Mouse (Mus musculus) limb, embryonic 14.5 days (tissue): Measurements from ENCODE around the gene 9530053A07Rik. TPM values are rescaled to one million over a fixed set of nuclear protein-coding genes. Genes with fewer than 3 reads are reported as not detected.
"Not testable (repeated sequence)": the region's sequence is repeated elsewhere in the genome, so short reads cannot be mapped to it uniquely, and the experiment has no call there.

Experiments used
- ATAC-seq: fragments of 200-750 bp; cut with Nextera tagmentation; 2 replicates; pipeline ENCODE4 v1.8.0; 2017; ENCODE audit warnings: low read depth, moderate number of reproducible peaks, moderate TSS enrichment; ENCODE audit not compliant: low FRiP score
- DNase-seq: peaks from one replicate; pipeline ENCODE4 v3.0.0-alpha.2; 2015; ENCODE audit warnings: low spot score
- H3K27ac ChIP-seq: fragments of 300-500 bp; sonication (generic); replicated peaks from 2 replicates; pipeline ENCODE4 v1.5.1; 2014; ENCODE audit warnings: low read depth, mild to moderate bottlenecking, low read length, moderate library complexity, mixed read lengths
- H3K27me3 ChIP-seq: fragments of 300-500 bp; sonication (generic); 2 replicates; pipeline ENCODE4 v1.6.1; 2014; ENCODE audit warnings: low read length, mixed read lengths; ENCODE audit not compliant: control insufficient read depth, insufficient read depth
- H3K36me3 ChIP-seq: fragments of 300-500 bp; sonication (generic); 2 replicates; pipeline ENCODE4 v1.6.1; 2014; ENCODE audit warnings: mild to moderate bottlenecking, low read length, moderate library complexity, mixed read lengths; ENCODE audit not compliant: control insufficient read depth, insufficient read depth
- H3K4me1 ChIP-seq: fragments of 300-500 bp; sonication (generic); 2 replicates; pipeline ENCODE4 v1.6.1; 2014; ENCODE audit warnings: antibody characterized with exemption, low read length, mixed read lengths; ENCODE audit not compliant: control insufficient read depth, insufficient read depth
- H3K4me2 ChIP-seq: fragments of 300-500 bp; sonication (generic); replicated peaks from 2 replicates; pipeline ENCODE4 v1.6.1; 2014; ENCODE audit warnings: low read depth, mild to moderate bottlenecking, low read length, moderate library complexity; ENCODE audit not compliant: severe bottlenecking
- H3K4me3 ChIP-seq: fragments of 300-500 bp; sonication (generic); replicated peaks from 2 replicates; pipeline ENCODE4 v1.5.1; 2014; ENCODE audit warnings: low read length
- H3K9ac ChIP-seq: fragments of 300-500 bp; sonication (generic); 2 replicates; pipeline ENCODE4 v1.6.1; 2014; ENCODE audit warnings: mild to moderate bottlenecking, low read depth, low read length, moderate library complexity; ENCODE audit not compliant: severe bottlenecking
- H3K9me3 ChIP-seq: fragments of 300-500 bp; sonication (generic); 2 replicates; pipeline ENCODE4 v1.6.1; 2016; ENCODE audit warnings: low read length; ENCODE audit not compliant: control insufficient read depth
- POLR2A ChIP-seq: fragments of 200-500 bp; IDR thresholded peaks from 2 replicates; pipeline ENCODE4 v1.8.0; 2012; ENCODE audit warnings: inconsistent platforms, mild to moderate bottlenecking, moderate library complexity, borderline replicate concordance; ENCODE audit not compliant: insufficient read depth, insufficient read length; ENCODE audit errors: extremely low read depth
- WGBS: fragments of 180-500 bp; shearing (Covaris S2); extraction: QIAGEN DNeasy Blood & Tissue Kit; methylation state at CpG from one replicate; pipeline ENCODE4 v1.1.7; 2014; 5-methylcytosine and 5-hydroxymethylcytosine counted together
- polyA plus RNA-seq, 2 experiments: library from polyadenylated mRNA; depleted of rRNA in 1 of 2; stranded (reverse) in 1 of 2; unstranded in 1 of 2; fragments of >200 nt; fragmentation: Nextera tagmentation in 1 of 2; extraction: Ambion mirVana in 1 of 2; gene quantifications; 2 replicates each; pipeline versions ENCODE4 v1.2.1 to v1.2.3; 2012 to 2014

Gene 9530053A07Rik
- polyA plus RNA-seq, 2 experiments, result not detected

DNA sequence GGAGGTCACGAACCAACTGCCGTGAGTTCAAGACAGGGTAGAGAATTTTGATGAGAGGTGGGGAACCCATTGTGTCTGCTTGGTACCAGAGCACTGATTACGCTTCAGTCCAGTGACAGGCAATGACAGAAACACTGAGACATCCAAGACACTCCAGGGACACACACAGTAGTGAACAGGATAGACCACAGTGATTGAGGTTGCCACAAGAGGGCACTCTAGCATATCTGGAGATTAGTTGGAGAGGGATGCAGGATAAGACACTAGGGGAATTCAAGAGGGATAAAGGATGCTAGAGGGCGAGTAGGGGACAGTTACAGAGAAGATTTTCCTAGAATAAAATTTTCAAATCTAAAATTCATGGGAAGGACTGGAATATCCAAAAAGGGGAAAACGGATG is 8.3 kb downstream of the 9530053A07Rik start:
- Histone ChIP-seq H3K4me2 (no peak overlapping the region), H3K4me3 (no peak overlapping the region), H3K4me1 (no peaks in the 10 kb centered on the region), H3K27me3 (no peaks in the 10 kb centered on the region), H3K36me3 (no peaks in the 10 kb centered on the region), H3K27ac (no peak overlapping the region), H3K9ac (no peak overlapping the region), H3K9me3 (no peaks in the 10 kb centered on the region)
- WGBS, result 62% methylated on average over 5 of the region's 5 CpGs
- DNase-seq, result peak; percentile 39
- ATAC-seq, result no peak
- no peak for TF ChIP-seq POLR2A

DNA sequence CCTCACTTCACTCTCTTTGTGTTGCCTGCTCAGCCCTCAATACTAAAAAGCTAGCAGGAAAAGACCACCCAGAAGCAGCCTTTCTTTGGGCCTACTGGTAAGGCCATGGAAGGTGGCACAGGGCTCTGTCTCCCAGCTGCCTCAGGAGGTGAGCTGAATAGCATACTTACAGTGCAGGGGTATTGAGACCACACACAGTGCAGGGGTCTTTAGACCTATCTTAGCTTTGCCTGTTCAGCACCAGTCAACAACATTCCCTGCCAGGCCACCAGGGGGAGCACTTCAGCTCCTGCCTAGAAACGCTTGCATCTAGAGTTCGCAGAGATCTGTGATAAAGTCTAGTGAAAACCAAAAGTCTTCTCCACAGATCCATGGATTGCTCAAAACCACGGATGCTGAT is 19.0 kb downstream of the 9530053A07Rik start:
- Histone ChIP-seq H3K9ac (no peak overlapping the region), H3K4me3 (no peak overlapping the region), H3K4me1 (no peaks in the 10 kb centered on the region), H3K4me2 (no peak overlapping the region), H3K36me3 (no peaks in the 10 kb centered on the region), H3K27me3 (no peaks in the 10 kb centered on the region), H3K27ac (no peak overlapping the region), H3K9me3 (no peaks in the 10 kb centered on the region)
- no peak for ATAC-seq
- no peak for TF ChIP-seq POLR2A
- WGBS, result 20% methylated on average over 3 of the region's 3 CpGs
- DNase-seq, result peak; percentile 49

DNA sequence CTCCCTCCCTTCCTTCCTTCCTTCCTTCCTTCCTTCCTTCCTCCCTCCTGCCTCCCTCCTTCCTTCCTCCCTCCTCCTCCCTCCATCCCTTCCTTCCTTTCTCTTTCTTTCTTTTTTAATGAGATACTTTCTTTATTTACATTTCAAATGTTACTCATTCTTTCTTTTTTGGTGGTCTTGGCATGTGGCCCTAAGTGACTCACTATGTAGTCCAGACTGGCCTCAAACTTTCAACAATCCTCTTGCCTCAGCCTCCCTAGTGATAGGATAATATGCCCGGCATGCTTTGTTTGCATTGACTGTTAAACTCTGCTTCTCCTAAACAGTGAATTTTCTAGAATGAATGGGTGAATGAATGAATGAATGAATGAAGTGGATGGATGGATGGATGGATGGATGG is 20.6 kb downstream of the 9530053A07Rik start:
- H3K36me3 ChIP-seq, result no peaks in the 10 kb centered on the region
- no peak overlapping the region for H3K27ac ChIP-seq
- no peaks in the 10 kb centered on the region for H3K9me3 ChIP-seq
- ATAC-seq, result no peak
- no peaks in the 10 kb centered on the region for H3K4me1 ChIP-seq
- H3K4me2 ChIP-seq, result no peak overlapping the region
- H3K9ac ChIP-seq, result no peak overlapping the region
- TF ChIP-seq POLR2A, result no peak
- WGBS, result 93% methylated on average over 1 of the region's 1 CpGs
- no peak for DNase-seq
- no peak overlapping the region for H3K4me3 ChIP-seq
- H3K27me3 ChIP-seq, result no peaks in the 10 kb centered on the region

DNA sequence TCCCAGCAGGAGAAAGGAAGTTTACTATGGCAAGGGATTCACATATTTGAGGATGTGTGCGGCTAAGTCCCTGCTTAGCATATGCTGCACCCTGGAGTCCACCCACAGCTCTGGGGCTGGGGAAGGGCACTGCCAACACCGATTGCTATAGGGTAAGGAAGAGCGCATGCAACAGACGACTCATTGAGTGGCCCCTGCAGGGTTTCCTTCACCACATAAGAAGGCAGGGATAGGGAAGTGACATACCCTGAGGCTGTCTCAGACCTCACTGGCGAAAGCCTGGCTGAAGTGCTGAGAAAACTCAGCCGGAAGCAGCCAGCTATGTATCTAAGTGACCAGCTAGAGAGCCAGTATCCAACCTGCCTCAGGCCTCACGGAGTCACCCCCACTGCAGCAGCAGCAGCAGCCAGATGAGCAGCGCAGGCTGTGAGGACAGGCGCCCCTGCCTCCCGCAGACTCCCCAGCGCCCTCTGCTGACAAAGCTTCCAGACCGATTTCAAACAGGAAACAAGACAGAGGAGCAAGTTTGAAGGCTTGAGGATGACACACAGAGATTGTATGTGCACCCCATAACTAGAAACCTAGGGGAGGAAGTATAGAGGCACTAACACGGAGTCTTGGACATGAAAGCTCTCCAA is 22.4 kb downstream of the 9530053A07Rik start:
- 16% methylated on average over 13 of the region's 13 CpGs for WGBS
- H3K9ac ChIP-seq, result peak overlapping the region; percentile 34; the same call in 1 of the 2 replicates

DNA sequence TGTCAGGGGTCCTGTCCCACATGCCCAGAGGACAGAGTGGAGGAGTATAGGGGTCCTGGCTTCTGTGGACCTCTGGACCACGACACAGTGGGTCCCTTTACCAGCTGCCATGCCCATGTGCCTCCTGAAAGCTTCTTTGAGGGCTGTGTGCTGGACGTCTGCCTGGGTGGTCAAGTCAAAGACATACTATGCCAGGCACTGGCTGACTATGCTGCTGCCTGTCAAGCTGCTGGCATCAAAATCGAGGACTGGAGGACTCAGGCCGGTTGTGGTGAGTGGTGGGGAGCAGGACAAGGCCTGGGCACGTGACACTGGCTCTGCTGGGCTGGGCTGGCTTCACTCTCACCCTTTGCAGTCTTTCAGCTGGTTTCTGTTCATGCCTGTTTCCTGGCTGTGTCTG is 24.3 kb downstream of the 9530053A07Rik start:
- not testable (repeated sequence) for H3K4me1 ChIP-seq, ATAC-seq, H3K9ac ChIP-seq, H3K4me3 ChIP-seq, H3K4me2 ChIP-seq, H3K27me3 ChIP-seq, H3K27ac ChIP-seq, H3K9me3 ChIP-seq, H3K36me3 ChIP-seq, DNase-seq
- WGBS, result 48% methylated on average over 4 of the region's 5 CpGs

More for the DNA sequence above, 22.4 kb downstream of the 9530053A07Rik start:
- Histone ChIP-seq H3K36me3 (no peaks in the 10 kb centered on the region), H3K9me3 (no peaks in the 10 kb centered on the region), H3K4me1 (no peaks in the 10 kb centered on the region), H3K27ac (no peak overlapping the region), H3K4me3 (no peak overlapping the region), H3K27me3 (no peaks in the 10 kb centered on the region), H3K4me2 (no peak overlapping the region)
- DNase-seq (no peak), ATAC-seq (no peak)
- no peak for TF ChIP-seq POLR2A

DNA sequence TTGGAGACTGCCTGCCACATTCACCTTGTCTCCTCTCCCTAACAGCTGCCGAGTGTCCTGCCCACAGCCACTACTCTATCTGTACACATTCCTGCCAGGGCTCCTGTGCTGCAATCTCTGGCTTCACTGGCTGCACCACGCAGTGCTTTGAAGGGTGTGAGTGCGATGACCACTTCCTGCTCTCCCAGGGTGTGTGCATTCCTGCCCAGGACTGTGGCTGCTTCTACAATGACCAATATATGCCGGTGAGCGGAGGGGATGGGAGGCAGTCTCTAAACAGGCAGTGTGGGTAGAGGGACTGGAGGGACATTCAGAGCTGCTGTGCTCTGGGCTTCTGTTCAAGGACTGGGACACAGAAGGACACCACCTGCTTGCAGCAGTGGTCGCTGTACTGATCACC is 30.0 kb downstream of the 9530053A07Rik start:
- Histone ChIP-seq H3K9me3 (no peaks in the 10 kb centered on the region), H3K4me3 (no peak overlapping the region), H3K9ac (no peak overlapping the region), H3K36me3 (no peaks in the 10 kb centered on the region), H3K27me3 (no peaks in the 10 kb centered on the region), H3K4me1 (no peaks in the 10 kb centered on the region), H3K4me2 (no peak overlapping the region), H3K27ac (no peak overlapping the region)
- WGBS, result 46% methylated on average over 6 of the region's 6 CpGs
- no peak for ATAC-seq
- TF ChIP-seq POLR2A, result no peak
- DNase-seq, result no peak
